Mouse (Mus musculus) cerebellum, adult 9-11 months (tissue): ENCODE data around the gene Fbxl15.

Source experiments
- DNase-seq: peaks from one replicate; pipeline ENCODE4 v3.0.0; 2022

Fbxl15 gene

GRCm38 (mm10) chr19:46328081-46329030 is at the start of gene Fbxl15:
TSS of gene Fbxl15 (plus strand) at chr19:46328184.
- DNase-seq, result peak; percentile 98

- DNase-seq, result no peak
Observed at GRCm38 (mm10) chr19:46282081-46282849, 45.7 kb upstream of the Fbxl15 start.

- DNase-seq, result peak; percentile 53
Observed at GRCm38 (mm10) chr19:46284686-46285085, 43.3 kb upstream of the Fbxl15 start.

- peak; percentile 41 for DNase-seq
Observed at GRCm38 (mm10) chr19:46285631-46286030, 42.4 kb upstream of the Fbxl15 start.

- peak; percentile 90 for DNase-seq
Observed at GRCm38 (mm10) chr19:46286047-46286446, 41.9 kb upstream of the Fbxl15 start.

- no peak for DNase-seq
Observed at GRCm38 (mm10) chr19:46286926-46287325, 41.1 kb upstream of the Fbxl15 start.

GRCm38 (mm10) chr19:46287566-46287965 is 40.4 kb upstream of the Fbxl15 start:
- DNase-seq, result no peak

- DNase-seq, result no peak
Observed at GRCm38 (mm10) chr19:46290535-46291105, 37.4 kb upstream of the Fbxl15 start.

- DNase-seq, result no peak
Observed at GRCm38 (mm10) chr19:46296938-46297337, 31.0 kb upstream of the Fbxl15 start.

- DNase-seq, result no peak
Observed at GRCm38 (mm10) chr19:46300294-46301045, 27.5 kb upstream of the Fbxl15 start.

GRCm38 (mm10) chr19:46302551-46302950 is 25.4 kb upstream of the Fbxl15 start:
- no peak for DNase-seq

- DNase-seq, result peak; percentile 36
Observed at GRCm38 (mm10) chr19:46303251-46304215, 24.5 kb upstream of the Fbxl15 start.

GRCm38 (mm10) chr19:46304216-46304841 is 23.7 kb upstream of the Fbxl15 start, which contains the start of gene Nfkb2:
TSS of gene Nfkb2 (plus strand) at chr19:46304320.
- peak; percentile 78 for DNase-seq

GRCm38 (mm10) chr19:46304908-46305333 is 23.1 kb upstream of the Fbxl15 start:
- no peak for DNase-seq

GRCm38 (mm10) chr19:46305432-46306267 is 22.3 kb upstream of the Fbxl15 start:
- DNase-seq, result peak; percentile 60

GRCm38 (mm10) chr19:46306268-46306610 is 21.7 kb upstream of the Fbxl15 start:
- DNase-seq, result no peak

- peak; percentile 40 for DNase-seq
Observed at GRCm38 (mm10) chr19:46306751-46307289, 21.2 kb upstream of the Fbxl15 start.

GRCm38 (mm10) chr19:46307781-46308180 is 20.2 kb upstream of the Fbxl15 start:
- peak; percentile 49 for DNase-seq

GRCm38 (mm10) chr19:46308303-46308702 is 19.7 kb upstream of the Fbxl15 start:
- peak; percentile 47 for DNase-seq
